Mouse (Mus musculus) common myeloid progenitor, adult 5-6 weeks (primary cell): ENCODE data around the gene Atxn1. TPM values are rescaled to one million over a fixed set of nuclear protein-coding genes. Genes with fewer than 3 reads are reported as not detected.

Experiments
- ATAC-seq: replicated peaks from 2 replicates; pipeline ENCODE4 v1.8.0; 2016; ENCODE audit warnings: low read depth, mild to moderate bottlenecking, moderate TSS enrichment, inconsistent platforms; ENCODE audit not compliant: poor library complexity, severe bottlenecking
- total RNA-seq: library from RNA; stranded (forward); fragments of 200-1000, 187-1606 nt; gene quantifications from 2 replicates; pipeline ENCODE4 v1.2.3, GENCODE M21; 2017

The Atxn1 gene
- total RNA-seq, 1 experiment from 2014 or later, result 9.0 TPM

GRCm38 (mm10) chr13:45748691-45749090 is 216.1 kb downstream of the Atxn1 start:
- ATAC-seq, result no peak

GRCm38 (mm10) chr13:45745851-45746773 is 218.7 kb downstream of the Atxn1 start:
- peak; percentile 35 for ATAC-seq

- no peak for ATAC-seq
Observed at GRCm38 (mm10) chr13:45744803-45745432, 219.9 kb downstream of the Atxn1 start.

GRCm38 (mm10) chr13:45743848-45744247 is 221.0 kb downstream of the Atxn1 start:
- no peak for ATAC-seq

- ATAC-seq, result no peak
Observed at GRCm38 (mm10) chr13:45740369-45740768, 224.4 kb downstream of the Atxn1 start.

GRCm38 (mm10) chr13:45736241-45736640 is 228.6 kb downstream of the Atxn1 start:
- ATAC-seq, result no peak

- no peak for ATAC-seq
Observed at GRCm38 (mm10) chr13:45735802-45736201, 229.0 kb downstream of the Atxn1 start.

GRCm38 (mm10) chr13:45734531-45734930 is 230.3 kb downstream of the Atxn1 start:
- ATAC-seq, result no peak

GRCm38 (mm10) chr13:45732590-45732989 is 232.2 kb downstream of the Atxn1 start:
- no peak for ATAC-seq

GRCm38 (mm10) chr13:45726917-45727316 is 237.9 kb downstream of the Atxn1 start:
- ATAC-seq, result peak; percentile 39; the same call in 1 of the 2 replicates

- no peak for ATAC-seq
Observed at GRCm38 (mm10) chr13:45726181-45726580, 238.6 kb downstream of the Atxn1 start.

- ATAC-seq, result 0 out of 2 replicates have a peak, but pooled peaks have one; percentile 15
Observed at GRCm38 (mm10) chr13:45724507-45725259, 240.1 kb downstream of the Atxn1 start.

GRCm38 (mm10) chr13:45722885-45723284 is 241.9 kb downstream of the Atxn1 start:
- ATAC-seq, result no peak

GRCm38 (mm10) chr13:45721621-45722020 is 243.2 kb downstream of the Atxn1 start:
- no peak for ATAC-seq

GRCm38 (mm10) chr13:45718850-45719249 is 246.0 kb downstream of the Atxn1 start:
- ATAC-seq, result no peak

GRCm38 (mm10) chr13:45715583-45716180 is 249.1 kb downstream of the Atxn1 start:
- ATAC-seq, result peak; percentile 56; the same call in 1 of the 2 replicates

- ATAC-seq, result no peak
Observed at GRCm38 (mm10) chr13:45710041-45710440, 254.8 kb downstream of the Atxn1 start.

- no peak for ATAC-seq
Observed at GRCm38 (mm10) chr13:45709402-45709801, 255.4 kb downstream of the Atxn1 start.

GRCm38 (mm10) chr13:45701296-45701790 is 263.5 kb downstream of the Atxn1 start:
- ATAC-seq, result no peak

GRCm38 (mm10) chr13:45698982-45699381 is 265.8 kb downstream of the Atxn1 start:
- no peak for ATAC-seq
